Mouse (Mus musculus) CH12.LX (cell line): ENCODE data around the gene Itgb7. TPM values are rescaled to one million over a fixed set of nuclear protein-coding genes. Genes with fewer than 3 reads are reported as not detected.

Source experiments
- DNase-seq: peaks from one replicate; pipeline ENCODE4 v3.0.0-alpha.2; 2013; ENCODE audit errors: extremely low read depth
- H3K27ac ChIP-seq: 2 replicates; pipeline ENCODE4 v1.5.1; 2012; ENCODE audit warnings: low read depth, mild to moderate bottlenecking, control low read depth, moderate library complexity; ENCODE audit not compliant: insufficient read depth
- H3K27me3 ChIP-seq: replicated peaks from 2 replicates; pipeline ENCODE3; 2012; ENCODE audit warnings: inconsistent platforms
- H3K36me3 ChIP-seq, 2 experiments: replicated peaks in 1 of 2; 2 replicates each; pipeline versions ENCODE3 to v1.6.1; 2012; ENCODE audit warnings: inconsistent platforms in 1 of 2, low read length in 1 of 2, mild to moderate bottlenecking in 1 of 2, mixed read lengths in 1 of 2, moderate library complexity in 1 of 2; ENCODE audit not compliant: control insufficient read depth in 1 of 2, insufficient read depth in 1 of 2
- H3K4me1 ChIP-seq, 2 experiments: 2 replicates each; pipeline ENCODE4 v1.6.1; 2012; ENCODE audit warnings: inconsistent platforms in 1 of 2, moderate library complexity in 1 of 2; ENCODE audit not compliant: insufficient read depth in 2 of 2, control insufficient read depth in 1 of 2
- H3K4me2 ChIP-seq: 2 replicates; pipeline ENCODE4 v1.6.1; 2012; ENCODE audit warnings: low read depth, mild to moderate bottlenecking, control low read depth; ENCODE audit not compliant: poor library complexity, insufficient read depth, severe bottlenecking
- H3K4me3 ChIP-seq, 3 experiments: fragments of 150-350 bp in 1 of 3; sonication (generic) in 1 of 3; replicated peaks in 1 of 3; 2 replicates each; pipeline versions ENCODE3 to v1.5.1; 2011 to 2012; ENCODE audit warnings: low read depth in 2 of 3, low read length in 2 of 3, mild to moderate bottlenecking in 2 of 3, moderate library complexity in 2 of 3, control low read depth in 1 of 3, improper control_type of control experiment in 1 of 3, inconsistent platforms in 1 of 3, mixed read lengths in 1 of 3; ENCODE audit not compliant: poor library complexity in 1 of 3
- H3K79me2 ChIP-seq: replicated peaks from 2 replicates; pipeline ENCODE4 v1.6.1; 2012; ENCODE audit warnings: mild to moderate bottlenecking, moderate library complexity; ENCODE audit not compliant: control insufficient read depth, poor library complexity, insufficient read depth, severe bottlenecking; ENCODE audit errors: extremely low read depth
- H3K9ac ChIP-seq: 2 replicates; pipeline ENCODE4 v1.6.1; 2012; ENCODE audit warnings: low read depth, mild to moderate bottlenecking, control low read depth, moderate library complexity; ENCODE audit not compliant: insufficient read depth
- H3K9me3 ChIP-seq: replicated peaks from 2 replicates; pipeline ENCODE3; 2012; ENCODE audit warnings: low read length, inconsistent platforms, mixed read lengths
- BHLHE40 ChIP-seq: IDR thresholded peaks from 2 replicates; pipeline ENCODE4 v1.6.1; 2011; ENCODE audit warnings: mild to moderate bottlenecking, low read depth, low read length, improper control_type of control experiment
- CHD2 ChIP-seq: IDR thresholded peaks from 2 replicates; pipeline ENCODE4 v1.6.1; 2011; ENCODE audit warnings: low read length, improper control_type of control experiment
- CTCF ChIP-seq, 2 experiments: IDR thresholded peaks in 1 of 2; conservative IDR thresholded peaks in 1 of 2; 2 replicates each; pipeline ENCODE4 v1.5.1; 2011 to 2012; ENCODE audit warnings: low read depth in 2 of 2, low read length in 2 of 2, improper control_type of control experiment in 1 of 2, inconsistent platforms in 1 of 2, mild to moderate bottlenecking in 1 of 2, moderate library complexity in 1 of 2
- EP300 ChIP-seq: IDR thresholded peaks from 2 replicates; pipeline ENCODE4 v1.6.1; 2011; ENCODE audit warnings: low read length, improper control_type of control experiment
- ETS1 ChIP-seq: conservative IDR thresholded peaks from 2 replicates; pipeline ENCODE4 v1.6.1; 2012; ENCODE audit warnings: low read depth, mild to moderate bottlenecking, inconsistent platforms, low read length, improper control_type of control experiment, moderate library complexity
- JUN ChIP-seq: IDR thresholded peaks from 2 replicates; pipeline ENCODE4 v1.6.1; 2011; ENCODE audit warnings: low read depth, mild to moderate bottlenecking, low read length, improper control_type of control experiment, moderate library complexity; ENCODE audit not compliant: insufficient read depth
- KAT2A ChIP-seq: IDR thresholded peaks from 2 replicates; pipeline ENCODE4 v1.6.1; 2012; ENCODE audit warnings: low read length, improper control_type of control experiment, inconsistent platforms; ENCODE audit not compliant: insufficient replicate concordance
- MAFK ChIP-seq: IDR thresholded peaks from 2 replicates; pipeline ENCODE4 v1.6.1; 2011; ENCODE audit warnings: low read length, improper control_type of control experiment; ENCODE audit not compliant: insufficient replicate concordance
- MAX ChIP-seq: IDR thresholded peaks from 2 replicates; pipeline ENCODE4 v1.6.1; 2011; ENCODE audit warnings: low read length, improper control_type of control experiment
- MXI1 ChIP-seq: IDR thresholded peaks from 2 replicates; pipeline ENCODE4 v1.6.1; 2011; ENCODE audit warnings: mild to moderate bottlenecking, low read depth, low read length, improper control_type of control experiment
- RAD21 ChIP-seq: IDR thresholded peaks from 2 replicates; pipeline ENCODE4 v1.6.1; 2011; ENCODE audit warnings: low read depth, mild to moderate bottlenecking, low read length, improper control_type of control experiment, moderate library complexity
- TCF12 ChIP-seq: IDR thresholded peaks from 2 replicates; pipeline ENCODE4 v1.6.1; 2014; ENCODE audit warnings: low read depth, mild to moderate bottlenecking, inconsistent platforms, low read length, improper control_type of control experiment
- UBTF ChIP-seq: IDR thresholded peaks from 2 replicates; pipeline ENCODE4 v1.6.1; 2012; ENCODE audit warnings: low read depth, mild to moderate bottlenecking, inconsistent platforms, low read length, improper control_type of control experiment, moderate library complexity
- USF2 ChIP-seq: conservative IDR thresholded peaks from 2 replicates; pipeline ENCODE4 v1.6.1; 2011; ENCODE audit warnings: low read depth, low read length, improper control_type of control experiment
- ZC3H11A ChIP-seq: IDR thresholded peaks from 2 replicates; pipeline ENCODE4 v1.6.1; 2012; ENCODE audit warnings: low read depth, mild to moderate bottlenecking, inconsistent platforms, low read length, improper control_type of control experiment
- ZNF384 ChIP-seq: IDR thresholded peaks from 2 replicates; pipeline ENCODE4 v1.6.1; 2012; ENCODE audit warnings: low read depth, low read length, improper control_type of control experiment, inconsistent platforms
- dilution Hi-C: fragments of 300-500 bp; cut with MboI; formaldehyde crosslinking; loops from 2 replicates; pipeline ENCODE4 v1.14.3; 2020; ENCODE audit warnings: low sequenced_read_pairs; ENCODE audit not compliant: extremely low pct_unique_long_range_greater_than_20kb, extremely low pct_ligation_motif_present
- in situ Hi-C: fragments of 300-500 bp; cut with MboI; formaldehyde crosslinking; loops from 3 replicates; pipeline ENCODE4 v1.14.3; 2019; ENCODE audit warnings: low sequenced_read_pairs, low pct_ligation_motif_present, low pct_unique_long_range_greater_than_20kb, mixed read lengths
- polyA plus RNA-seq: library from polyadenylated mRNA; unstranded; fragments of >175 nt; gene quantifications from 2 replicates; pipeline ENCODE4 v1.2.1, GENCODE M21; 2012; ENCODE audit warnings: low read depth; ENCODE audit not compliant: insufficient read length
- total RNA-seq, 2 experiments: library from RNA; depleted of rRNA; stranded (reverse); fragments of 300-350 nt in 1 of 2; fragments of >200 nt in 1 of 2; gene quantifications; 2 replicates each; pipeline ENCODE4 v1.2.3; 2012 to 2014

The Itgb7 gene
- total and polyA plus RNA-seq, 3 experiments, result 1.8 to 17.7 (median 2.8) TPM

GRCm38 (mm10) chr15:102256431-102257201, 24.9 kb upstream of the Itgb7 start:
- Histone ChIP-seq H3K4me1 (peaks cover 9 to 24% of the 10 kb centered on the region in 2 experiments), H3K27ac (no peak overlapping the region), H3K36me3 (no peaks in the 10 kb centered on the region), H3K9me3 (no peaks in the 10 kb centered on the region), H3K4me2 (peak overlapping the region; percentile 87), H3K79me2 (no peaks in the 10 kb centered on the region), H3K27me3 (peaks cover 83% of the 10 kb centered on the region), H3K4me3 (peak overlapping the region in 2 of 3 experiments; percentile 50 to 51)
- TF ChIP-seq CTCF (conservative IDR thresholded peaks at IDR 0.05 in 1 of 2, IDR thresholded peaks at IDR 0.05 in 1 of 2; ENCODE audit: low read depth in 2 of 2, low read length in 2 of 2) (no peak), JUN (no peak), UBTF (0 out of 2 replicates have a peak, but pooled peaks have one; percentile 74), MAFK (no peak), EP300 (no peak), ETS1 (no peak), BHLHE40 (no peak), USF2 (no peak)
- TF ChIP-seq, all 38 proteins: peak for 1
- peak overlapping the region; percentile 45 for H3K9ac ChIP-seq
- no peak for DNase-seq
- in situ Hi-C loops (no loop called here), dilution Hi-C loops (no loop called here)

GRCm38 (mm10) chr15:102255547-102256255, 24.0 kb upstream of the Itgb7 start:
- H3K79me2 ChIP-seq, result no peaks in the 10 kb centered on the region
- in situ Hi-C loops (no loop called here), dilution Hi-C loops (no loop called here)
- no peak for DNase-seq
- H3K4me2 ChIP-seq, result no peak overlapping the region
- TF ChIP-seq CTCF (conservative IDR thresholded peaks at IDR 0.05 in 1 of 2, IDR thresholded peaks at IDR 0.05 in 1 of 2; ENCODE audit: low read depth in 2 of 2, low read length in 2 of 2), result no peak
- no peak for TF ChIP-seq ZNF384
- no peak for TF ChIP-seq MAX
- TF ChIP-seq ZC3H11A, result no peak
- TF ChIP-seq ETS1, result no peak
- no peak for TF ChIP-seq KAT2A
- no peak for TF ChIP-seq RAD21
- TF ChIP-seq CHD2, result no peak
- no peak for TF ChIP-seq TCF12
- TF ChIP-seq MXI1, result no peak
- H3K4me3 ChIP-seq, result no peak overlapping the region
- H3K9me3 ChIP-seq, result no peaks in the 10 kb centered on the region
- no peaks in the 10 kb centered on the region for H3K36me3 ChIP-seq
- peaks cover 9 to 24% of the 10 kb centered on the region in 2 experiments for H3K4me1 ChIP-seq
- H3K27me3 ChIP-seq, result peaks cover 89% of the 10 kb centered on the region
- H3K9ac ChIP-seq, result no peak overlapping the region
- no peak overlapping the region for H3K27ac ChIP-seq
